Mouse (Mus musculus): ENCODE results near the gene Gm10130. TPM values are rescaled to one million over a fixed set of nuclear protein-coding genes. Genes with fewer than 3 reads are reported as not detected.
"Not testable (repeated sequence)": the region's sequence is repeated elsewhere in the genome, so short reads cannot be mapped to it uniquely, and the experiment has no call there.

Gm10130 gene
- polyA plus RNA-seq, 1 experiment: not detected

- Histone ChIP-seq H3K27ac (ENCODE audit: insufficient read depth, low read depth, low read length) (peak overlapping the region; percentile 30; the same call in 1 of the 2 replicates), H3K27me3 (ENCODE audit: control insufficient read depth, insufficient read depth, low read length) (no peaks in the 10 kb centered on the region), H3K4me1 (ENCODE audit: control insufficient read depth, insufficient read depth, insufficient read length, low read length) (no peaks in the 10 kb centered on the region), H3K4me3 (ENCODE audit: low read depth, low read length) (peak overlapping the region; percentile 94), H3K36me3 (ENCODE audit: control insufficient read depth, insufficient read depth, low read length) (no peaks in the 10 kb centered on the region)
- 4% methylated on average over 4 of the region's 4 CpGs for WGBS
- no peak for TF ChIP-seq POLR2A (IDR thresholded peaks at IDR 0.05; ENCODE audit: low read depth, low read length)
These were observed 39.4 kb downstream of the Gm10130 start for GRCm38 (mm10) chr2:150362878-150363229.

GRCm38 (mm10) chr2:150385553-150386106, 62.1 kb downstream of the Gm10130 start:
- H3K27ac ChIP-seq (ENCODE audit: insufficient read depth, low read depth, low read length); H3K4me3 ChIP-seq (ENCODE audit: low read depth, low read length); H3K36me3 ChIP-seq (ENCODE audit: control insufficient read depth, insufficient read depth, low read length); H3K4me1 ChIP-seq (ENCODE audit: control insufficient read depth, insufficient read depth, insufficient read length, low read length); H3K27me3 ChIP-seq (ENCODE audit: control insufficient read depth, insufficient read depth, low read length): not testable (repeated sequence)
- 95% methylated on average over 19 of the region's 19 CpGs for WGBS

DNA sequence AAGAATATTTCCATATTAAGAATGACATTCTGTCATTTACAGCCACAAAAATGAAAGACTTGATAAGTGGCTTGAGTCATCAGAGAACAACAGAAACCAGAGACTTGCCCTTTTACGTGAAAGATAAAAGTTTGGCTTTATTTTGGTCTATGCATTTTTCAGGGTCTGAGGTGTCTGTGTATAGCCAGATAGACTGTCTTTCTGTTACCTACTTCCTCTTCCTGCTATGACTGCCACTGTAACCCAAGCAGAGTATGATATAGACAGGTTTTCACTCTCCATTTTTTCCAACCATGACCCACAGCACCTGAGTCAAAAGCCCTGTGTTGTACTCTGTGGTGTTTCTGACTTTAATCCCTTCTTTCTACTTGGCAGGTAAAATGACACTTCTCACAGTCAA, 66.7 kb downstream of the Gm10130 start:
- TF ChIP-seq POLR2A (IDR thresholded peaks at IDR 0.05; ENCODE audit: low read depth, low read length): no peak
- no peak for TF ChIP-seq CTCF (IDR thresholded peaks at IDR 0.05; ENCODE audit: extremely low read depth, insufficient read length, insufficient replicate concordance, low read depth, low read length)
- no peak overlapping the region for H3K4me3 ChIP-seq (ENCODE audit: low read depth, low read length)
- no peaks in the 10 kb centered on the region for H3K27me3 ChIP-seq (ENCODE audit: control insufficient read depth, insufficient read depth, low read length)
- no peak overlapping the region for H3K27ac ChIP-seq (ENCODE audit: insufficient read depth, low read depth, low read length)
- no peaks in the 10 kb centered on the region for H3K4me1 ChIP-seq (ENCODE audit: control insufficient read depth, insufficient read depth, insufficient read length, low read length)
- 76% methylated on average over 1 of the region's 1 CpGs for WGBS
- no peaks in the 10 kb centered on the region for H3K36me3 ChIP-seq (ENCODE audit: control insufficient read depth, insufficient read depth, low read length)

- H3K4me1 ChIP-seq (ENCODE audit: control insufficient read depth, insufficient read depth, insufficient read length, low read length); H3K4me3 ChIP-seq (ENCODE audit: low read depth, low read length); H3K36me3 ChIP-seq (ENCODE audit: control insufficient read depth, insufficient read depth, low read length); H3K27me3 ChIP-seq (ENCODE audit: control insufficient read depth, insufficient read depth, low read length); H3K27ac ChIP-seq (ENCODE audit: insufficient read depth, low read depth, low read length): not testable (repeated sequence)
- 92% methylated on average over 17 of the region's 17 CpGs for WGBS
These were observed 88.6 kb downstream of the Gm10130 start for GRCm38 (mm10) chr2:150412146-150412545.

Other genes starting within 250 kb of the Gm10130 start
- 0.23 and 0.47 TPM in 2 replicates for gene Zfp120, start 187.0 kb upstream of the Gm10130 start, polyA plus RNA-seq (2012; rRNA removed)
- not detected in 2 replicates for gene Gm10770, start 144.0 kb upstream of the Gm10130 start, polyA plus RNA-seq (2012; rRNA removed)
- gene Gm14139, start 141.9 kb upstream of the Gm10130 start, polyA plus RNA-seq (2012; rRNA removed): not detected in 2 replicates
- gene Zfp937, start 105.6 kb upstream of the Gm10130 start, polyA plus RNA-seq (2012; rRNA removed): 0.16 TPM in 1 of 2 replicates, not detected in the other
- not detected in 2 replicates for gene Gm21994, start 68.1 kb upstream of the Gm10130 start, polyA plus RNA-seq (2012; rRNA removed)
- not detected in 2 replicates for gene Gm14124, start 66.2 kb upstream of the Gm10130 start, polyA plus RNA-seq (2012; rRNA removed)
- 0.30 and 0.34 TPM in 2 replicates for gene 3300002I08Rik, start 39.1 kb downstream of the Gm10130 start, polyA plus RNA-seq (2012; rRNA removed)
- gene Zfp442, start 127.8 kb downstream of the Gm10130 start, polyA plus RNA-seq (2012; rRNA removed): 0.04 and 0.06 TPM in 2 replicates
- gene Zfp345, start 161.4 kb downstream of the Gm10130 start, polyA plus RNA-seq (2012; rRNA removed): not detected in 2 replicates
- gene Cst7, start 246.7 kb downstream of the Gm10130 start, polyA plus RNA-seq (2012; rRNA removed): 2.8 and 3.5 TPM in 2 replicates

Measured in small intestine, adult 2 months (tissue).